Mouse (Mus musculus) stomach, postnatal 0 days (tissue): Measurements from ENCODE around the gene Cntnap5b.

Experiments
- CTCF ChIP-seq: IDR thresholded peaks from 2 replicates; pipeline ENCODE4 v1.5.1; 2016; ENCODE audit warnings: antibody characterized with exemption, low read depth, mild to moderate bottlenecking, moderate library complexity
- EP300 ChIP-seq: optimal IDR thresholded peaks from 2 replicates; pipeline ENCODE3; 2016; ENCODE audit warnings: antibody characterized with exemption

- TF ChIP-seq CTCF = no peak
- no peak for TF ChIP-seq EP300
Measured at GRCm38 (mm10) chr1:100416658-100417224, 644.2 kb downstream of the Cntnap5b start.
